Mouse (Mus musculus) hindbrain, embryonic 16.5 days (tissue): Measurements from ENCODE around the gene 4933407L21Rik. TPM values are rescaled to one million over a fixed set of nuclear protein-coding genes. Genes with fewer than 3 reads are reported as not detected.

Experiments
- ATAC-seq: fragments of 200-750 bp; cut with Nextera tagmentation; 2 replicates; pipeline ENCODE4 v1.8.0; 2017; ENCODE audit warnings: moderate TSS enrichment, moderate library complexity
- H3K27ac ChIP-seq: fragments of 300-500 bp; sonication (generic); 2 replicates; pipeline ENCODE4 v1.5.1; 2014; ENCODE audit warnings: low read depth, mild to moderate bottlenecking, control low read depth, low read length, moderate library complexity
- H3K27me3 ChIP-seq: fragments of 300-500 bp; sonication (generic); replicated peaks from 2 replicates; pipeline ENCODE4 v1.6.1; 2014; ENCODE audit warnings: low read length; ENCODE audit not compliant: control insufficient read depth, insufficient read depth
- H3K36me3 ChIP-seq: fragments of 300-500 bp; sonication (generic); 2 replicates; pipeline ENCODE4 v1.6.1; 2014; ENCODE audit warnings: mild to moderate bottlenecking, low read length, moderate library complexity, mixed read lengths; ENCODE audit not compliant: control insufficient read depth, insufficient read depth
- H3K4me1 ChIP-seq: fragments of 300-500 bp; sonication (generic); 2 replicates; pipeline ENCODE4 v1.6.1; 2014; ENCODE audit warnings: low read depth, low read length; ENCODE audit not compliant: control insufficient read depth, insufficient read depth
- H3K4me2 ChIP-seq: fragments of 300-500 bp; sonication (generic); 2 replicates; pipeline ENCODE4 v1.6.1; 2014; ENCODE audit warnings: mild to moderate bottlenecking, low read length, control low read depth, moderate library complexity
- H3K4me3 ChIP-seq: fragments of 300-500 bp; sonication (generic); 2 replicates; pipeline ENCODE4 v1.5.1; 2014; ENCODE audit warnings: mild to moderate bottlenecking, low read length, control low read depth, moderate library complexity
- H3K9ac ChIP-seq: fragments of 300-500 bp; sonication (generic); 2 replicates; pipeline ENCODE4 v1.6.1; 2014; ENCODE audit warnings: low read depth, mild to moderate bottlenecking, control low read depth, low read length, moderate library complexity
- H3K9me3 ChIP-seq: fragments of 300-500 bp; sonication (generic); 2 replicates; pipeline ENCODE4 v1.6.1; 2014; ENCODE audit warnings: mild to moderate bottlenecking, low read length, moderate library complexity; ENCODE audit not compliant: control insufficient read depth
- WGBS: fragments of 180-500 bp; shearing (Covaris S2); extraction: QIAGEN DNeasy Blood & Tissue Kit; methylation state at CpG from one replicate; pipeline ENCODE4 v1.1.7; 2014; 5-methylcytosine and 5-hydroxymethylcytosine counted together
- polyA plus RNA-seq: library from polyadenylated mRNA; unstranded; fragments of >200 nt; fragmentation: Nextera tagmentation; extraction: Ambion mirVana; gene quantifications from 2 replicates; pipeline ENCODE4 v1.2.1, GENCODE M21; 2015

4933407L21Rik gene
- polyA plus RNA-seq: 7.5 and 9.5 TPM in 2 replicates

GRCm38 (mm10) chr1:85928057-85928687, at the start of gene 4933407L21Rik:
4933407L21Rik (plus strand) TSS chr1:85928483.
- H3K36me3 ChIP-seq: no peaks in the 10 kb centered on the region
- H3K27ac ChIP-seq: peak within 1 kb of the TSS; percentile 89
- H3K9me3 ChIP-seq: no peaks in the 10 kb centered on the region
- H3K27me3 ChIP-seq: no peaks in the 10 kb centered on the region
- H3K4me2 ChIP-seq: peak within 1 kb of the TSS; percentile 29; the same call in 1 of the 2 replicates
- no peak within 1 kb of the TSS for H3K4me3 ChIP-seq
- H3K4me1 ChIP-seq: peaks cover 25% of the 10 kb centered on the region
- WGBS: 15% methylated on average over 4 of the region's 4 CpGs
- peak within 1 kb of the TSS; percentile 6; the same call in 1 of the 2 replicates for H3K9ac ChIP-seq
- peak; percentile 95 for ATAC-seq

- Histone ChIP-seq H3K9ac (no peak overlapping the region), H3K4me2 (no peak overlapping the region), H3K27ac (no peak overlapping the region), H3K9me3 (peaks cover 4% of the 10 kb centered on the region), H3K36me3 (no peaks in the 10 kb centered on the region), H3K27me3 (no peaks in the 10 kb centered on the region), H3K4me1 (no peaks in the 10 kb centered on the region), H3K4me3 (no peak overlapping the region)
- no peak for ATAC-seq
- WGBS: 93% methylated on average over 12 of the region's 12 CpGs
These were observed 46.3 kb upstream of the 4933407L21Rik start for GRCm38 (mm10) chr1:85882003-85882402.

DNA sequence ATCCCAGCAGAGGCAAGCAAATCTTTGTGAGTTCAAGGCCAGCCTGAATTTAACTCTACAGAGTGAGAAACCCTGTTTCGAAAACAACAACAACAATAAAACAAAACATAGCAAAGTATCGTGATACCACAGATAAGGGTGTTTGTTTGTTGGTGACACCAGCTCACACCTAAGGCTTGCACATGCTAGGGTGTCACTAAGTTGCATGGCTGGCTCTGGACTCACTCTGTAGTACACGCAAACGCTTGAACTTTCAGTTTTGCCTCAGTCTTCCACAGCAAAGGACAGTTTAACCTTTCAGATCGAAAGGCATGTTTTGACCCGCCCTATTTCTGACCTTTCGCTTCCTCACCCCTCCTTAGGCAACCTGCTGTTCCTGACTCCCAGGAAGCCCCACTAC, 41.1 kb upstream of the 4933407L21Rik start:
- H3K9me3 ChIP-seq: no peaks in the 10 kb centered on the region
- H3K9ac ChIP-seq: no peak overlapping the region
- H3K4me1 ChIP-seq: no peaks in the 10 kb centered on the region
- no peak overlapping the region for H3K4me3 ChIP-seq
- ATAC-seq: no peak
- H3K27me3 ChIP-seq: no peaks in the 10 kb centered on the region
- H3K4me2 ChIP-seq: no peak overlapping the region
- H3K27ac ChIP-seq: no peak overlapping the region
- H3K36me3 ChIP-seq: no peaks in the 10 kb centered on the region
- WGBS: 90% methylated on average over 7 of the region's 7 CpGs

DNA sequence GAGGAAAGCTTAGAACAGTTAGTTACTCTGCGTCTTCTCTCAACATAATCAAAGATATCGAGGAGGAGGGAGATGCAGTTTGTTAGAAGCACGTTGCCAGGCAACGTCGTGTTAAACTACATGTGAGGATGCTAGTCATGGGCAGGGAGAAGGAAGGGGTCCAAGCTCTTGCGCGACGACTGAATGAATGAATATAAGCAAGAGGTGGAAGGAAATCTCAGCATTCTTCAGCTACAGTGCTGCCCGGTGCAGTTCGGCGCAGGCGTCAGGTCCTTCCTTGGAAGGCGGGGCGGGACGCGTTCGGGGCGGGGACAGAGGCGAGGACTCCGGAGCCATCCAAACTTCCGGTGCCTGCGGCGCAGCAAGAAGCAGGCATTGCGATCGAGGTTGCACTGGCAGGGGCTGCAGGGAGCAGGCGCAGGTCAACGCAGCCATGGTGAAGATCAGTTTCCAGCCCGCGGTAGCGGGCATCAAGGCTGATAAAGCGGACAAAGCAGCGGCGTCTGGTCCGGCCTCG, 34.0 kb upstream of the 4933407L21Rik start, which contains the start of gene Itm2c:
Gene Itm2c, plus strand, starts transcription at position 51 of the 517 bp plus-strand sequence.
- no peaks in the 10 kb centered on the region for H3K27me3 ChIP-seq
- peak within 1 kb of the TSS; percentile 75 for H3K4me2 ChIP-seq
- H3K4me1 ChIP-seq: peaks cover 43% of the 10 kb centered on the region
- WGBS: under 1% methylated on average over 35 of the region's 35 CpGs
- no peaks in the 10 kb centered on the region for H3K9me3 ChIP-seq
- H3K27ac ChIP-seq: peak within 1 kb of the TSS; percentile 88
- peak within 1 kb of the TSS; percentile 72 for H3K4me3 ChIP-seq
- peak; percentile 90 for ATAC-seq
- no peaks in the 10 kb centered on the region for H3K36me3 ChIP-seq
- H3K9ac ChIP-seq: peak within 1 kb of the TSS; percentile 81

DNA sequence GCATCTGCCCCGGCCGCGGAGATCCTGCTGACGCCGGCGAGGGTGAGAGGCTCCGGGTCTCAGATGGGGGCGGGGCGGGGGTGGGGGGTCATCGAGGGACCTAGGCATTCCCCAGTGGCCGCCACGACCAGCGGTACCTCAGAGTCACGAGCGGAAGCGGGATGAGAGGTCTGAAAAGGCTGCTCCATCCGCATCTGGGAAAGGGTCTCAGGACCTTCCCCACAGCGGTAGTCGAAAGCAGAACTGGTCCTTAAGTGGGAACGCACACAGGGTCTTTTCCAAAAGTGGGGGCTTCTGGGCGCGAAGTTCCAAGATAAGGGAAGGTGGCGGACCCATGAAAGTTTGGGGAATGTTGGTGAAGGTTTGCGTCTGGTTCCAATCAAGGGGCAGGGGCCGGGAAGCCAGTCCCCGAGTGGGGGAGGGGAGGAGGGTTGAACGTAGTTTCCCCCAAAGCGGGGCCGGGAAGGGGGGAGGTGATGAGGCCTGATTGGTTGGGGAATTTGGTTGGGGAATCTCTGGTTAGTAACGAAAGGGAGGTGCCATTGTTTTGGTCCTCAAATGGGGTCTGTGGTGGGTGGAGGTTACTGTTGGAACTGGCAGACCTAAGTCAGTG, 33.4 kb upstream of the 4933407L21Rik start:
- H3K9ac ChIP-seq: peak overlapping the region; percentile 81
- peak; percentile 25 for ATAC-seq
- H3K27me3 ChIP-seq: no peaks in the 10 kb centered on the region
- no peaks in the 10 kb centered on the region for H3K36me3 ChIP-seq
- H3K4me1 ChIP-seq: peaks cover 48% of the 10 kb centered on the region
- under 1% methylated on average over 30 of the region's 30 CpGs for WGBS
- peak overlapping the region; percentile 88 for H3K27ac ChIP-seq
- no peaks in the 10 kb centered on the region for H3K9me3 ChIP-seq
- H3K4me2 ChIP-seq: peak overlapping the region; percentile 75
- peak overlapping the region; percentile 72 for H3K4me3 ChIP-seq

- Histone ChIP-seq H3K9ac (peak overlapping the region; percentile 81), H3K9me3 (no peaks in the 10 kb centered on the region), H3K36me3 (no peaks in the 10 kb centered on the region), H3K4me3 (peak overlapping the region; percentile 72), H3K27me3 (no peaks in the 10 kb centered on the region), H3K4me1 (peaks cover 54% of the 10 kb centered on the region), H3K27ac (peak overlapping the region; percentile 88), H3K4me2 (peak overlapping the region; percentile 75)
- peak; percentile 53 for ATAC-seq
- under 1% methylated on average over 15 of the region's 15 CpGs for WGBS
These were observed 32.9 kb upstream of the 4933407L21Rik start for GRCm38 (mm10) chr1:85895391-85895837.

DNA sequence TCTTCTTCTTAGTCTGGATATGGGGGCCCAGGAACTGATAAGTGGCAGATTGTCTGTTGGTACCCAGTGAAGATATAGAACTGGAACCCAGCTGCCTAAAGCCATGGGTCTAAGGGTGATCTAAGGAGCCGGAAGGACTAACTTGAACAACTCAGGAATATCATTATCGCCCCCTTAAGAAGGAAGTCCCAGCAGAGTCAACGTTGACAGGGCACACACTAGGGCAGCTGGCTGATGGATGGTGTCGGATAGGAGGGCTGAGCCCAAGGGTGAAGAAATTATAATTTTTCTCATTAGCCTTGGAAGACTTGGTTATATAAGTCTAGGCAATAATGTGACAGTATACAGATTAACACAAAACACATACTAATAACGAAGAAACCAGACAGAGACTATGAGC, 32.2 kb upstream of the 4933407L21Rik start:
- Histone ChIP-seq H3K4me1 (peaks cover 60% of the 10 kb centered on the region), H3K27me3 (no peaks in the 10 kb centered on the region), H3K27ac (no peak overlapping the region), H3K36me3 (no peaks in the 10 kb centered on the region), H3K9me3 (no peaks in the 10 kb centered on the region), H3K9ac (peak overlapping the region; percentile 81), H3K4me2 (peak overlapping the region; percentile 75), H3K4me3 (peak overlapping the region; percentile 72)
- no peak for ATAC-seq
- WGBS: 48% methylated on average over 5 of the region's 5 CpGs

DNA sequence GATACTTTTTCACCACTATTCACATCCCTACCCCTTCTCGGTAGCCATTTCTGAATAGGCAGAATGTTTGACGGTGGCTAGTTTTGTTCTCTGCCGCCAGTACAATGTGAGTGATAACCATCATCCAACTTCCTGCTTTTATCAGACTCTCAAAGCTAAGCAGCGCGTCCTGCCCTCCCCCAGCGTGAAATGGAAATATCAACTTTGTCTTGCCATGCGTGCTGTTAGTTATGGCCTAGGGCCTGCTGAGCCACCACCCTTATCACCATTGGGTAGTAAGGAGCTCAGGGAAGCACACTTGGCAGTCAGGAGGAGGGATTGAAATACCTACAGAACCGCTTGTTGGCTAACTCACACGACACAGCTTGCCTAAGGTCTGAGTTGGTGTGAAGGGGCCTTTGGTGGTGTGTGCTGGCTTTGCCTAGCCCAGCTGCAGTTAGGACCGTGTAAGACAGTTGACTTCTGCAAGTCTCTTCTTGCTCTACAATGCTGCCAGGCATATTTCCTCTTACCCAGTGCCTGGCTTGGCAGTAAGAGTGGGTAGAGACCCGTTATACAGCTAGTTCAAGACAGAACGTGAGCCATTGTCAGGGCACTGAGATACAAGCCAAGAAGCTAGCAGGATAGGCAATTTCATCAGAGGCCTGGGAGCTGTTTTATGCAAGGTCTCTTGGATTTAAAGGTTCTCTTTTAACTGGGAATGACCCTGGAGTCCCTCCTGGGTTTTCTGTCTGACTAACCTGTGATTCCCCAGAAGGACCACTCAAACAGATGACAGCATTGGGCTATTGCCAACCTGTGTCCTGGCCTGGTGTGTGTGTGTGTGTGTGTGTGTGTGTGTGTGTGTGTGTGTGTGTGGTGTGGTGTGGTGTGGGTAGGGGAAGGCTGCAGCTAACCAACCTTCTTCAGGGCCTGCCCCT, 31.2 kb upstream of the 4933407L21Rik start:
- H3K27me3 ChIP-seq: no peaks in the 10 kb centered on the region
- peak overlapping the region; percentile 72; the same call in 1 of the 2 replicates for H3K4me3 ChIP-seq
- 48% methylated on average over 12 of the region's 12 CpGs for WGBS
- no peaks in the 10 kb centered on the region for H3K36me3 ChIP-seq
- peaks cover 68% of the 10 kb centered on the region for H3K4me1 ChIP-seq
- peak overlapping the region; percentile 3; the same call in 1 of the 2 replicates for H3K27ac ChIP-seq
- peak overlapping the region; percentile 31; the same call in 1 of the 2 replicates for H3K9ac ChIP-seq
- no peaks in the 10 kb centered on the region for H3K9me3 ChIP-seq
- no peak for ATAC-seq
- peak overlapping the region; percentile 75 for H3K4me2 ChIP-seq
